Mouse (Mus musculus): Measurements from ENCODE around the gene Lmx1b.

DNA sequence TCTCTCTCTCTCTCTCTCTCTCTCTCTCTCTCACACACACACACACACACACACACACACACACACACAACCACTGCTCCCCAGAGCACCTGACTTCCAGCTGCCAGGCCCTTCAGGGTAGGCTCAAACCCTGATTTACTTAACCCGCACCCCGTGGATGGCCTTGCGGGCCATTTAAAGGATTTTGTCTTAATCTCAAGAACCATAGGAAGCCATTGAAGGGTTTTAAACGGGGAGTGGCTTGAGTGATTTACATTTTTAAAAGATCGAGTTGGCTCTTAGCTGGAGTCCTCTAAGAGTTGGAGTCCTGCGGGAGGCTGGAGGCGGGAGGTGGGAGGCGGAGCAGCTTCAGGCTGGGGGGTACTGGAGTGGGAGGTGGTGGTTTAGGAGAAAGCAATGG lies 58.4 kb downstream of the Lmx1b start:
- no peak for TF ChIP-seq POLR2A (IDR thresholded peaks at IDR 0.05; ENCODE audit: insufficient read depth, low read depth, low read length)
- no peak for TF ChIP-seq CTCF (IDR thresholded peaks at IDR 0.05)

All from heart, adult 2 months (tissue).